Mouse (Mus musculus): Measurements from ENCODE around the gene Rbm44. TPM values are rescaled to one million over a fixed set of nuclear protein-coding genes. Genes with fewer than 3 reads are reported as not detected.

Gene Rbm44
- polyA plus RNA-seq (2012; rRNA removed), result not detected in 2 replicates

- 67% methylated on average over 20 of the region's 20 CpGs for WGBS
- no peak for DNase-seq (ENCODE audit: low read depth, low spot score)
Observed at GRCm38 (mm10) chr1:91144813-91145212, at the start of gene Rbm44. Rbm44 (plus strand) TSS chr1:91145089.

DNA sequence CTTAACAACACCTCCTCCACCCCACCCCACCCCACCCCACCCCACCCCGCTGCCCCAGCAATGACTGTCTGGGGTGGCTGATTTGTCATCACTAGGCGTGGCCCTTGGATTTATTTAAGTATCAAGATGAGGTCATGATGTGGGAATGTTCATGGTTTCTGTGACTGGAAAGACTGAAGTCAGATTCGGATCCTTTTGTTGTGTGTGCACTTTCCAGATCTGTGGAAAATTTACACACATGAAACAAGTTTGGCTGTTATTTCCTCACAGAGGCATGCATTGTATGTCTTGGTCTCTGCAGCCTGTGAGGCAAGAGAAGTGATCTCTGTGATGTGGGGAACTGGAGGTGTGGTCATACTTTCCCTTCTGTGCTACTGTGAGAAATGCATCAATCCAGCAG, 49.6 kb upstream of the Rbm44 start:
- WGBS, result 12% methylated on average over 3 of the region's 3 CpGs
- no peak for DNase-seq (ENCODE audit: low read depth, low spot score)

- 84% methylated on average over 1 of the region's 1 CpGs for WGBS
Observed at GRCm38 (mm10) chr1:91095853-91096252, 49.0 kb upstream of the Rbm44 start.

DNA sequence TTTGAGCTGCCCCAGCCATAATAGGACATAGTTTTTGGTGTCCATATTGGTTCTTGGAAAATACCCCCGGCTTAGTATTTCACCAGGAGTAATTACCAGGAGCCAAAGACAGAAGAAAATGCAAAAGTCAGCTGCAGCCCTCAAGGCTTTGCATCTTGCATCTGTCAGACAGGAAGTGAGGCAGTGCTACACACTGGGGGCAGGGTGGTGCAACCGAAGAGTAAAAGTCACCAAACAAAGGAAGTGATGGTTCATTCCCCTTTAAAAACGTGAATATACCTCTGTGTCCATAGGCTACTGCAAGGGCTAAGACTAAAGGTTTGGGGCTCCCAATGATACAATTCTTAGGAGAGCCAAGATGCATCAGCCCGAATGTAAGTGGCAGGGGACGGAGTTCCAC, 48.4 kb upstream of the Rbm44 start:
- DNase-seq (ENCODE audit: low read depth, low spot score), result no peak
- WGBS, result 73% methylated on average over 5 of the region's 5 CpGs

More at GRCm38 (mm10) chr1:91095853-91096252, 49.0 kb upstream of the Rbm44 start:
- no peak for DNase-seq (ENCODE audit: low read depth, low spot score)

DNA sequence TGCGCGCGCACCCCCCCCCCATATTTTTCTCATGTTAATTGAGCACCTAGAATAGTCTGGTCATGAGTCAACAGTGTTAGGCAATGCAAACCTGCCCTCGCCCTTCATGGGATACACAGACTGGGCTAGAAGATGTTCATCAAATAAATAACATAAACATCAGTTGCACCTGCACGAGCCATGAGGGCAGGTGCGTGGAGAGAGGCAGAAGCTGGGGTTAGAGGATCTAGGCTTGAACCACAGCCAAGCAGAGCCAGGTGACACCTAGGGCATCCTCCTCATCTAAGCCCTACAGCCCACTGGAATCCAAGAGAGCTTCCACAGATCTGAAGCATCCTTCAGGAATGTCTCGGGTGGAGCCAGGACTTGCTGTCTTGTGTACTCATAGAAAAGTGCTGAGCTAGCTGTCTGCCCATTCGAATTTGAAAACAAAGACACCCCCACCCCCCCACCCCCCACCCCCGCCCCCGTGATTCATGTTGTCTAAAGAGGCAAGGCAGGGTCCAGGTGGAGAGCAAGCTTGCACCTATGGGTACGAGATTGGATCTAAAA, 47.5 kb upstream of the Rbm44 start:
- DNase-seq (ENCODE audit: low read depth, low spot score), result no peak
- WGBS, result 79% methylated on average over 11 of the region's 11 CpGs

GRCm38 (mm10) chr1:91098887-91099286, 46.0 kb upstream of the Rbm44 start:
- 21% methylated on average over 6 of the region's 6 CpGs for WGBS
- no peak for DNase-seq (ENCODE audit: low read depth, low spot score)

- 32% methylated on average over 11 of the region's 11 CpGs for WGBS
- no peak for DNase-seq (ENCODE audit: low read depth, low spot score)
Observed at GRCm38 (mm10) chr1:91101709-91102440, 43.0 kb upstream of the Rbm44 start.

DNA sequence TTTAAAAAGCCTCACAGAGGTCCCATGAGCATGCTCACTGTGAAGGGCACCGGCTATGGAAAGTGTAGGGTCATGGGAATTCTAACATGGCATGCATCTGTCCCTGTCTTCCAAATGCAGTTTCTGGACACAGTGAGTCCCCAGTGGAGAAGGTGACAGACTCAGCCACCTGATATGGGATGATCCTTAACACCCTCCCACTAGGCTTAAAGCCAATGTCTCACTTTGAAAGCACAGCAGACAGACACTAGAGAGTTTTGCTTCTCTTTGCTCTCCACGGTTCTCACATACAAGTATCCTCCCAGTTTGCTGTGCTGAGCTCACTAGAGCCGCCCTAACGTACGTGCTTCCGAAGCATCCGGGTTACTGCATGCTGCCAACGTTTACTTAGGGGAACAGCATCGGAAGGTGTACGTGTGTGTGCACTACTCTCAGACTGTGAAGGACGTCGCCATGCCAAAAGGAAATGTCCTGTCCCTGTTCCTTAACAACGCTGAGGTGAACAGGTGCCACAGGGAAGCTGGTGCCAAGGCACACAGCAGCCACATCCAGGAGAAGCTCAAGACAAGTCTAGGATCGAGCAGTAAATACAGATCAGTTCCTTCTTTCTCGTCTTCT, 41.4 kb upstream of the Rbm44 start:
- DNase-seq (ENCODE audit: low read depth, low spot score), result no peak
- WGBS, result 37% methylated on average over 15 of the region's 15 CpGs

DNA sequence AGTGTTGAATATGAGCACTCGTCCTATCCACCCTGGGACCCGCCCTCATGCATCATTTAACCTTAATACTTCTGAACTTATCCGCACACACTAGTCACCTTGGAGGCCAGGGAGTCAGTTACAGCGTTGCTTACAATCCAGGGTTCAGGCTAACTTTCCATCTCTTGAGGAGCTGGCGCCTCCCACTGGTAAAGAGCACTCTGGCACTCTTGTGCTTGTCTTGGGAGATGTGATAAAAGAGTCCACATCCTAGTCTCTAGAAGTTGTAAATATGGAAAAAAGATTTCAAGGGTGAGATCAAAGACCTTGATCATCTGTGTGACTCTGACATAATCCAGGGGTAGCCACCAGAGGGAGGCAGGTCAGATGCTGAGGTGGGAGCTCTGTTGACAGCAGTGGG, 37.3 kb upstream of the Rbm44 start:
- DNase-seq (ENCODE audit: low read depth, low spot score), result no peak
- 76% methylated on average over 5 of the region's 5 CpGs for WGBS

- whole genome bisulfite sequencing, result 53% methylated on average over 4 of the region's 4 CpGs
- DNase-seq (ENCODE audit: low read depth, low spot score), result no peak
Observed at GRCm38 (mm10) chr1:91109302-91109701, 35.6 kb upstream of the Rbm44 start.

DNA sequence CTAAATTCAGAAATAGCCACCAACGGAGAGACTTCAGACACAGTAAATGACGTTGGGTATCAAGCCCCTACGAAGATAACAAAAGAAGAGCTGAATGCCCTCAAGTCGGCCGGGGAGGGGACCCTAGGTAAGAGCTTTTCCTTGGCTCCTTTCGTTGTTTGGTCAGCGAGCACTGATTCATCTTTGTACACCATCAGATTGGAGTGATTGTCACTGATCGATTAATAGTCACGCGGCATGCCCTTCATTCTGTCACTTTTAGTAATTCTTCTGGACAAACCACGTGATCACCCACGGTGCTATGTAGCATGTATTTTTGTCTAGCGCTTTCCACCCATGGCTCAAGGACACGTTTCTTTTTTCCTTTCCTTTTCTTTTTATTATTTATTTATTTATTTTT, 32.7 kb upstream of the Rbm44 start:
- DNase-seq (ENCODE audit: low read depth, low spot score), result no peak
- WGBS, result 91% methylated on average over 14 of the region's 14 CpGs

DNA sequence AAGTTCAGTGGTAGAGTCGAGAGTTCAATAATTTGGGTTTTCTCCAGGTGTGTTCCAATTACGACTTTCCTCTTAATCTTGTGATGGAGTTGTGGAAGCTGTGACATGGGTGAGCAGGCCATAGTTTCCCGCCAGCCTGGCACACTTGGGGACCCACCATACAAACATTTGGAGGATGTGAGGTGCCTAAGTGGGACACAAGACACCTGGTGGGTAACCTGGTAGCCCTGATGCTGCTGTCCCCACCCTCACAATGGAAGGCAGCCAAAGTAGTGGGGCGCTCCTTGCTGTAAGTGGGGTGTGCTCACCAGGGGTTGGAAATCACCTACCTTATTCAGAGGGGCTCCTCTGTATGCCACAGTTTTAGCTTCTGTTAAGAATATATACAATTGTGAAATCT, 32.3 kb upstream of the Rbm44 start:
- no peak for DNase-seq (ENCODE audit: low read depth, low spot score)
- 81% methylated on average over 4 of the region's 4 CpGs for WGBS

DNA sequence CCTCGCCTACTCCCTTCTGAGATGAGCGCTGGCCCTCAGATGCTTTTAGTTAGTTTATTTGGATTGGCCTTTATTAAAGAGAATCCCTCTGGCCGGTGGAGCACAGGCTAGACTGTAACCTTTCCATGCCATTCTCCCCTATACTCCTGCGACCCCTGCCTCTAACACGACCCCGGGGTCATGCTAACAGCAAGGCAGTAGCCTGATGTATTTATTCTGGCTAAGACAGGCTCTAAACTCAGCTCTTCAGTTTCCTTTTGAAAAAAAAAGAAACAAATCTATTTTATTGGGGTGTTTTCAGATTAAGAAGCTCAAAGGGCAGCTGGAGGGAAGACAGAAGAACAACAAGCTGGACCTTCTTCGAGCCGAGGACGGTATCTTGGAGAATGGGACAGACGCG, 22.8 kb upstream of the Rbm44 start:
- 82% methylated on average over 11 of the region's 11 CpGs for WGBS

DNA sequence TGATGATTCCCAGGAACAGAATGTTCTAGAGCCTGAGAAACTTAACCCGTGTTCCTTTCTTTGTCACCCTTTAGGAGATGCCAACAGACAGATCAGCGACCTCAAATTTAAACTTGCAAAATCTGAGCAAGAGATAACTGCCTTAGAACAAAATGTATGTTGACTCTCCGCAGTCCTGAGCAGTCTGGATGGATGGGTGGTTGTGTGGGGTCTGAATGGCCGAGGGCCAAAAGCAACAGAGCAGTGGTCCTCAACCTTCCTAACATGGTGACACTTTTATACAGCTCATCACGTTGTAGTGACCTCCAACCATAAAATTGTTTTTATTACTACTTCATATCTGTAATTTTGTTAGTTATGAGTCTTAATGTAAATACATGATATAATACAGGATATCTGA, 21.9 kb upstream of the Rbm44 start:
- DNase-seq (ENCODE audit: low read depth, low spot score), result no peak
- WGBS, result 84% methylated on average over 5 of the region's 5 CpGs

More for the DNA sequence above, 22.8 kb upstream of the Rbm44 start:
- no peak for DNase-seq (ENCODE audit: low read depth, low spot score)

DNA sequence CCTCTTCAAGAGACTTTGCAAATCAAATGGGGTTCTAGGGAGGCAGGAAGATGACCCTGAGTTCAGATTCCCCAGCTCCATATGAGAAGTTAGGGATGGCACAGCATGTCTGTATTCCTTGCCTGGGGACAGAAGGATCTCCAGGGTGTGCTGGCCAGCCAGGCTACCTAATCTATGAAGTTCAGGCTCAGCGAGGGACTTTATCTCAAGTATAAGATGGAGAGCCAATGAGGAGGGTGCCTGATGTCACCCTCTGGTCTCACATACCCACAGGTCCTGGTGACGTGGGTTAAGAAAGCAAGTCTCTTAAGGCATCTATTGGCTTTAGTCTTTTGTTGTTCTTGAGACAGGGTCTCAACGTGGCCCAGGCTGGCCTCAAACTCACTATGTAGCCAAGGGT, 21.4 kb upstream of the Rbm44 start:
- WGBS, result over 99% methylated on average over 3 of the region's 3 CpGs
- no peak for DNase-seq (ENCODE audit: low read depth, low spot score)

GRCm38 (mm10) chr1:91128849-91129248, 16.0 kb upstream of the Rbm44 start:
- WGBS, result 94% methylated on average over 4 of the region's 4 CpGs
- no peak for DNase-seq (ENCODE audit: low read depth, low spot score)

DNA sequence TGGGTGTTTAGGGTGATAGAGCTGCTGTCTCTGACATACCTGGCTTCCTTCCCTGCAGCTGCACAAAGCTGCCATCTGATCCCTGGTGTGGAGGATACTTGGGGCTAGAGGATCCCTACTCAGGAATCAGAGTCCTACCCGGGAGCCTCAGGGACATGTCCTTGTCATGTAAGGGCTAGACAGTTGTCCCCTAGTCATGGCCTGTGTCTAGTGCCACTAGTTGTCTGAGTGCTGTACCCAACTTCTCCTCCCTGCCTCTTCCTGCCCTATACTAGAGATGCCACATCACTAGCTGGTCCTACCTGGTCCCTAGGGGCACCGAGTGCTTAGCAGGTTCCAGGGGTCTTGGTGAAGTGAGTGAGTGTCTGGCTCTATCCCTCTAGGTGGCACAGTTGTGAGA, 7.9 kb upstream of the Rbm44 start:
- no peak for DNase-seq (ENCODE audit: low read depth, low spot score)
- 80% methylated on average over 2 of the region's 2 CpGs for WGBS

GRCm38 (mm10) chr1:91151509-91151908, 6.6 kb downstream of the Rbm44 start:
- 67% methylated on average over 2 of the region's 2 CpGs for WGBS

DNA sequence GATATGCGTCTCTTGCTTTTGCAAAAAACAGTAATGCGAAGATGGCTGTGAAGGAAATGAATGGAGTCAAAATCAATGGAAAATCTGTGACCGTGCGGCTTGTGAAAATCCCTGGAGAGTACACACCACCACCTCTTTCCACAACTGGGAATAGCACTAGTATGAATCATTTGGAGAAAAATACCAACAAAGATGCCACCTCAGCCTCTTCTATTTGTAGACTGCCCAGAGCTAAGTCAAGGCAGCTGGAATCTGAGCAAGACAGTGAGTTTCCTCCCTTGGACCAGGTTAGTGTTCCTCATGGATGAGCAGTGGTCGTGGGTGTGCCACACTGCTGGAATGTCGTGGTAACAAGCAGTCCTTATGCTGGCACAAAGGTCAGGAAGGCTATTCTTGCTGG, 21.9 kb downstream of the Rbm44 start:
- WGBS, result 68% methylated on average over 6 of the region's 6 CpGs
- DNase-seq (ENCODE audit: low read depth, low spot score), result no peak

More at GRCm38 (mm10) chr1:91151509-91151908, 6.6 kb downstream of the Rbm44 start:
- no peak for DNase-seq (ENCODE audit: low read depth, low spot score)

- 83% methylated on average over 4 of the region's 4 CpGs for WGBS
Observed at GRCm38 (mm10) chr1:91169157-91169556, 24.3 kb downstream of the Rbm44 start.

DNA sequence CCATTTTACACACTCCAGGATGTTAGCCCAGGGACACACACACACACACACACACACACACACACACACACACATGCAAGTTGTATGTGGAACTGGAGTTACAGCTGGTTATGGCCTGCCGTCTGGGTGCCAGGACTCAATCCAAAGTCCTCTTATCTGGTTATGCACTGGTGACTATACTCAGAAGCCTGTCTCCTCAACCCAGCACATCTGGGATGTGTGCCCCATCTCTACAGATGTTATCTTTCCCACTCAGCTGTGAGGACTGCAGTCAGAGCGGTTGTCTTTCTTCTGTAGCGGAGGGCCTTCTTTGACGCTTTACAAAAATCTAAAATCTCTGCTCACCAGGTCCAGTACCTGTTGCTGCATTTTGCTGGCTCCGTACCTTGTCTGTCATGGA, 29.9 kb downstream of the Rbm44 start:
- no peak for DNase-seq (ENCODE audit: low read depth, low spot score)
- WGBS, result 89% methylated on average over 5 of the region's 5 CpGs

More at GRCm38 (mm10) chr1:91169157-91169556, 24.3 kb downstream of the Rbm44 start:
- DNase-seq (ENCODE audit: low read depth, low spot score), result no peak

Data from large intestine, adult 2 months (tissue).